Mouse (Mus musculus): ENCODE measurements at regions not wholly inside any gene's neighbourhood (a gene's known extent, or its start where the extent isn't known, plus 50 kb on each side); places are given as distances from the start of the nearest gene placed in this dataset.

GRCm38 (mm10) chr5:100220320-100220719 lies 60.7 kb upstream of the Tmem150c start:
- no peak overlapping the region for H3K4me3 ChIP-seq (ENCODE audit: insufficient read depth, low read depth, low read length)
- DNase-seq: peak; percentile 20
- no peaks in the 10 kb centered on the region for H3K27me3 ChIP-seq (replicated peaks; ENCODE audit: control insufficient read depth, insufficient read depth, low read length)
- no peaks in the 10 kb centered on the region for H3K4me1 ChIP-seq (ENCODE audit: control insufficient read depth, insufficient read depth, low read length)
- H3K36me3 ChIP-seq (ENCODE audit: control insufficient read depth, insufficient read depth, low read length): no peaks in the 10 kb centered on the region
- no peak overlapping the region for H3K27ac ChIP-seq (ENCODE audit: insufficient read depth, low read depth, low read length)
- TF ChIP-seq CTCF (conservative IDR thresholded peaks at IDR 0.05; ENCODE audit: insufficient read depth, insufficient read length, low read depth, low read length) (no peak), POLR2A (IDR thresholded peaks at IDR 0.05; ENCODE audit: low read depth, low read length) (no peak)
- WGBS: 51% methylated on average over 11 of the region's 11 CpGs

GRCm38 (mm10) chr5:100218256-100218851 lies 58.7 kb upstream of the Tmem150c start:
- Histone ChIP-seq H3K4me3 (ENCODE audit: insufficient read depth, low read depth, low read length) (no peak overlapping the region), H3K27ac (ENCODE audit: insufficient read depth, low read depth, low read length) (no peak overlapping the region), H3K4me1 (ENCODE audit: control insufficient read depth, insufficient read depth, low read length) (no peaks in the 10 kb centered on the region), H3K27me3 (replicated peaks; ENCODE audit: control insufficient read depth, insufficient read depth, low read length) (no peaks in the 10 kb centered on the region), H3K36me3 (ENCODE audit: control insufficient read depth, insufficient read depth, low read length) (no peaks in the 10 kb centered on the region)
- 90% methylated on average over 3 of the region's 3 CpGs for WGBS
- no peak for DNase-seq
- TF ChIP-seq POLR2A (IDR thresholded peaks at IDR 0.05; ENCODE audit: low read depth, low read length) (no peak), CTCF (conservative IDR thresholded peaks at IDR 0.05; ENCODE audit: insufficient read depth, insufficient read length, low read depth, low read length) (no peak)

GRCm38 (mm10) chr5:100217178-100218035 lies 57.8 kb upstream of the Tmem150c start:
- Histone ChIP-seq H3K27me3 (replicated peaks; ENCODE audit: control insufficient read depth, insufficient read depth, low read length) (no peaks in the 10 kb centered on the region), H3K4me1 (ENCODE audit: control insufficient read depth, insufficient read depth, low read length) (no peaks in the 10 kb centered on the region), H3K4me3 (ENCODE audit: insufficient read depth, low read depth, low read length) (no peak overlapping the region), H3K27ac (ENCODE audit: insufficient read depth, low read depth, low read length) (no peak overlapping the region), H3K36me3 (ENCODE audit: control insufficient read depth, insufficient read depth, low read length) (no peaks in the 10 kb centered on the region)
- WGBS: 45% methylated on average over 17 of the region's 17 CpGs
- DNase-seq: peak; percentile 32
- no peak for TF ChIP-seq CTCF (conservative IDR thresholded peaks at IDR 0.05; ENCODE audit: insufficient read depth, insufficient read length, low read depth, low read length)
- no peak for TF ChIP-seq POLR2A (IDR thresholded peaks at IDR 0.05; ENCODE audit: low read depth, low read length)

GRCm38 (mm10) chr5:100213901-100214300 lies 54.3 kb upstream of the Tmem150c start:
- DNase-seq: no peak
- TF ChIP-seq POLR2A (IDR thresholded peaks at IDR 0.05; ENCODE audit: low read depth, low read length) (no peak), CTCF (conservative IDR thresholded peaks at IDR 0.05; ENCODE audit: insufficient read depth, insufficient read length, low read depth, low read length) (no peak)
- no peaks in the 10 kb centered on the region for H3K27me3 ChIP-seq (replicated peaks; ENCODE audit: control insufficient read depth, insufficient read depth, low read length)
- no peaks in the 10 kb centered on the region for H3K4me1 ChIP-seq (ENCODE audit: control insufficient read depth, insufficient read depth, low read length)
- H3K36me3 ChIP-seq (ENCODE audit: control insufficient read depth, insufficient read depth, low read length): no peaks in the 10 kb centered on the region
- 88% methylated on average over 8 of the region's 8 CpGs for WGBS
- H3K27ac ChIP-seq (ENCODE audit: insufficient read depth, low read depth, low read length): no peak overlapping the region
- H3K4me3 ChIP-seq (ENCODE audit: insufficient read depth, low read depth, low read length): no peak overlapping the region

GRCm38 (mm10) chr5:100210708-100211107 lies 51.1 kb upstream of the Tmem150c start:
- Histone ChIP-seq H3K27ac (ENCODE audit: insufficient read depth, low read depth, low read length) (no peak overlapping the region), H3K27me3 (replicated peaks; ENCODE audit: control insufficient read depth, insufficient read depth, low read length) (no peaks in the 10 kb centered on the region), H3K36me3 (ENCODE audit: control insufficient read depth, insufficient read depth, low read length) (no peaks in the 10 kb centered on the region), H3K4me3 (ENCODE audit: insufficient read depth, low read depth, low read length) (no peak overlapping the region), H3K4me1 (ENCODE audit: control insufficient read depth, insufficient read depth, low read length) (no peaks in the 10 kb centered on the region)
- DNase-seq: no peak
- WGBS: 82% methylated on average over 5 of the region's 5 CpGs
- no peak for TF ChIP-seq CTCF (conservative IDR thresholded peaks at IDR 0.05; ENCODE audit: insufficient read depth, insufficient read length, low read depth, low read length)
- TF ChIP-seq POLR2A (IDR thresholded peaks at IDR 0.05; ENCODE audit: low read depth, low read length): no peak

Data from kidney, adult 2 months (tissue).